Mouse (Mus musculus): Measurements from ENCODE around the gene Dapk2. TPM values are rescaled to one million over a fixed set of nuclear protein-coding genes. Genes with fewer than 3 reads are reported as not detected.
A peak's percentile ranks its signal among the peaks of the same experiment; 100 is the strongest.

The Dapk2 gene
- total RNA-seq, 2 experiments from 2014 or later, result 0.47 to 0.61 TPM

- no peak overlapping the region for H3K27ac ChIP-seq
- TF ChIP-seq CTCF (conservative IDR thresholded peaks at IDR 0.05), result no peak
- H3K4me3 ChIP-seq, result no peak overlapping the region
- DNase-seq (ENCODE audit: low spot score in 2 of 2), result no peak
Measured at GRCm38 (mm10) chr9:66263701-66264100, 105.7 kb downstream of the Dapk2 start.

DNA sequence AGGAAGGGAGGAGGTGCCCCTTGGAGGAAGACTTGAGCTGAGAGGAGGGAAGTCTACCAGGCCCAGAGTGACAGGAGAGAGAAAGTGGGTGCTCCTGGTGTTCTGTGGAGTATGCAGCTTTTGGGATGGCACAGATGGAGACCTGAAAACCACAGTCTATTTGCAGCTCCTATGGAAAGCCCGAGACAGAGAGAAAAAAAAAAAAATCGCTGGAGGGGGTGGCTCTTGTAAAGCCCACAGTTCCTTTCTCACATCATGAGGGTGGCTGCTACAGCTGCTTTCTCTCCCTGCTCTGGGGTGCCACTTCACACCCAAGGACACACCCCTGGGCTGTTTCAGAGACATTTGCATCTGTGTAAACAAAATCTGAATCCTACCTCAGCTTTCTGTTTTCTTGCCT, 107.6 kb downstream of the Dapk2 start:
- TF ChIP-seq CTCF (conservative IDR thresholded peaks at IDR 0.05), result no peak
- DNase-seq (ENCODE audit: low spot score in 2 of 2), result no peak
- no peak overlapping the region for H3K4me3 ChIP-seq
- H3K27ac ChIP-seq, result no peak overlapping the region

DNA sequence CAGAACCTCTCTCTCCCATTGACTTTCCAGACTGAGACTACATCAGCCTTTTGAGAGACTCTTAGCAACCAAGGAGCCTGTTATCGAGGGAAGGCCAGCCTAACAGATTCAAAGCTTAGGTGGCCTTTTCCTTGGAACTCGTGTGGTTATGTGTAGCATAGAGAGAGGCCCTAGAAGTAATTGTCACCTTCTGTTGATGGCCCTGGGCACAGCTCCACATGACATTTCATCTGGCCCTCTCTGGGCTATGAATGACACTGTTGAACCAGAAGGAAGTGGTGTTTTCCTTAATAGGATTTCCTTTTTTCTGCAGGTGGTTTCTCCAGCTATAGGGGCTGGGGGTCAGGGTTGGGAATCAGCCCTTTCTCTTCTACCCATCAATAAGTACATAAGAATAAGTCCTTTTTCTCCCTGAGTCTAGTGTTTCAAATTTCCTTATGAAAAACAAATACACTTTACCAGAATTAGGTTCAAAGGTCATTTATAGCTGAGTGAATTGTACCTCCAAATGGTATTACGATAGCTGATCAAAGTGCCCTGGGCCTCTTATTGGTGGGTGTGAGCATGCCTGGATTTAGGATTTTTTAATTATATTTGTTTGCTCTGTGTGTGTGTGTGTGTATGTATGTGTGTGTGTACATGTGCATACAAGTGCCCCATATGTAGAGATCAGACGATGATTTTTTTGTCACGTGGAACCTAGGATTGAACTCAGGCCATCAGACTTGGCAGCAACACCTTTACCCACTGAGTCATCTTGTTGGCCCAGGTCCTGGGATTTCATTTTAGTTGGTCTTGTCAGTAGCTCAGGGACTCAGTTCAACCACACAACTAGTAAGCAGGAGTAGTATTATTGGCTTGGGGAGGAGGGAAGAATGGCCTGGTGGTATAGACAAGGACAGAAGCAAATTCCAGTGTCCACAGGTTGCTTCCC, 108.5 kb downstream of the Dapk2 start:
- no peak for TF ChIP-seq CTCF (conservative IDR thresholded peaks at IDR 0.05)
- 0 out of 2 replicates have a peak overlapping the region, but pooled peaks have one; percentile 7 for H3K27ac ChIP-seq
- H3K4me3 ChIP-seq, result no peak overlapping the region
- DNase-seq (ENCODE audit: low spot score in 2 of 2), result no peak

- no peak for DNase-seq (ENCODE audit: low spot score in 2 of 2)
- peak; percentile 32; the same call in 1 of the 2 replicates for TF ChIP-seq CTCF (conservative IDR thresholded peaks at IDR 0.05)
- Histone ChIP-seq H3K27ac (no peak overlapping the region), H3K4me3 (no peak overlapping the region)
Measured at GRCm38 (mm10) chr9:66268804-66269203, 110.8 kb downstream of the Dapk2 start.

- no peak for DNase-seq (ENCODE audit: low spot score in 2 of 2)
- Histone ChIP-seq H3K27ac (no peak overlapping the region), H3K4me3 (no peak overlapping the region)
- no peak for TF ChIP-seq CTCF (conservative IDR thresholded peaks at IDR 0.05)
Measured at GRCm38 (mm10) chr9:66270038-66270437, 112.0 kb downstream of the Dapk2 start.

DNA sequence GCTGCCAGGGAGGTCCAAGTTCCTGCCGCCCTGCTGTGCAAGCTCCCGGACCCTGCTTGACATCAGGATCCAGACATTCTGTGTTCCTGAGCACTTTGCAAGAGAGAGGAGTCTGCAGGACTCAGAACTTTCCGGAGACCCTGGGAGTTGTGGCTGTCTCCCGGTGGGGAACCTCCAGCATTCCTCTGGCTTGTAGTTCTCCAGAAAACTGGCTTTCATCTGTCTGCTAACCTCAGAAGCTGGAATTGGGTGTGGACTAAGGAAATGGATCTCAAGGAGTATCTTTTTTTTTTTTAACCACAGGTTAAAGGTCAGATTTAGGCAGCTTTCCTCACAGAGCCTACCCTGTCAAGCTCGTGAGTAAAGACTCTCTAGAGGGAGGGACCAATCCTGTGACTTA, 113.7 kb downstream of the Dapk2 start:
- TF ChIP-seq CTCF (conservative IDR thresholded peaks at IDR 0.05), result no peak
- DNase-seq (ENCODE audit: low spot score in 2 of 2), result no peak
- no peak overlapping the region for H3K4me3 ChIP-seq
- no peak overlapping the region for H3K27ac ChIP-seq

- TF ChIP-seq CTCF (conservative IDR thresholded peaks at IDR 0.05), result no peak
- Histone ChIP-seq H3K4me3 (no peak overlapping the region), H3K27ac (no peak overlapping the region)
- no peak for DNase-seq (ENCODE audit: low spot score in 2 of 2)
Measured at GRCm38 (mm10) chr9:66273632-66274031, 115.6 kb downstream of the Dapk2 start.

DNA sequence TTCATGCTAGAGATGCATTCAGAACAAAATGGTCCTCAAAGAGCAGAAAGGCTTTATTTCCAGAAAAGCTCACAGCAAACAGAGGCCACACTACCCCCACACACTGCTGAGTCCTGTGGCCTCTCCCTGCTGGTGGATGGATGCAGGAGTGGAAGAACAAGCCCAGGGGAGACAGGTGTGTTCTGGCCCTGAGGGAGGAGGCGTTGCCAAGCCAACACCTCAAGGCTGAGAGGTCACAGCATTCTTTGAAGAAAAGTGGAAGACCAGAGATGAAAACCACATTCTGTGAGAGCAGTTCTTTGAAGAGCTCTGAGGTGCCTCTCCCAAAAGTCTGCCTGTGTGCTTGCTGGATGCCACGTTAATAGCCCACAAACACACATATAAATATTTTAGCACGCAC, 116.6 kb downstream of the Dapk2 start:
- peak overlapping the region; percentile 86; the same call in 1 of the 2 replicates for H3K27ac ChIP-seq
- no peak for TF ChIP-seq CTCF (conservative IDR thresholded peaks at IDR 0.05)
- DNase-seq (ENCODE audit: low spot score in 2 of 2), result no peak
- H3K4me3 ChIP-seq, result no peak overlapping the region

GRCm38 (mm10) chr9:66275267-66275991, 117.4 kb downstream of the Dapk2 start:
- peak; percentile 52 to 72 for DNase-seq (ENCODE audit: low spot score in 2 of 2)
- TF ChIP-seq CTCF (conservative IDR thresholded peaks at IDR 0.05), result no peak
- Histone ChIP-seq H3K4me3 (peak overlapping the region; percentile 45), H3K27ac (peak overlapping the region; percentile 86)

- Histone ChIP-seq H3K4me3 (no peak overlapping the region; the same call in 1 of the 2 replicates), H3K27ac (peak overlapping the region; percentile 86; the same call in 1 of the 2 replicates)
- DNase-seq (ENCODE audit: low spot score in 2 of 2), result no peak
- no peak for TF ChIP-seq CTCF (conservative IDR thresholded peaks at IDR 0.05)
Measured at GRCm38 (mm10) chr9:66276062-66276461, 118.0 kb downstream of the Dapk2 start.

DNA sequence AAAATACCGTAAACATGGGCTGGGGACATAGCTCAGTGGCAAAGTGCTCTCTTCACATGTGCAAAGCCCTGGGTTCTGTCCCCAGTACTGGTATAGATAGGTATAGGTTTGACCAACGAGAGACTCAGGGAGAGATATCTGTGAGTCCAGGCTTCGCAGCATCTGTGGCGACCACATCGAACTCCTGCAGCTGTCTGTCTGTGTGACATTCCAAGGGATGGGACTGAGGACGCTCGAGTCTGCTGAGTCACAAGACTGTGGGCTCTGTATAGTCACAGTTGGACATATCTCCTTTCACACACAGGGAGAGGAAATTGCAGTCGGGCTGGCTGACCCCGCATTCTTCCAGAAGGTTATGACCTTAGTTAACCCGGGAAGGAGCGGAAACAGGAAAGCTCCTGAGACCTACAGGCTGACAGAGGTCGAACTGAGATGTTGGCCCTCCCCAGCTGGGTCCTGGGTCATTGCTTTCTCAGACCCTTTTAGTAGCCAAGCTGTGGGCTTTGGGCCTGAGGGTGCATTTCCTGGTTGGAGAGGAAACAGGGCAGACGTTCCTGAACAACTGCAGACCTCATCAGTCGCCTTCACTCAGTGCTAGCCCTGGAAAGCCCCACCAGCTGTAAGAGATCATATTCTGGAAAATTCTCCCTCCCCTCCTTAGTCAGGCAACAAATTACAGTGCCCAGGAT, 118.8 kb downstream of the Dapk2 start:
- H3K4me3 ChIP-seq, result no peak overlapping the region
- DNase-seq (ENCODE audit: low spot score in 2 of 2), result no peak
- peak overlapping the region; percentile 86; the same call in 1 of the 2 replicates for H3K27ac ChIP-seq
- TF ChIP-seq CTCF (conservative IDR thresholded peaks at IDR 0.05), result no peak

- no peak for DNase-seq (ENCODE audit: low spot score in 2 of 2)
- H3K4me3 ChIP-seq, result no peak overlapping the region
- no peak for TF ChIP-seq CTCF (conservative IDR thresholded peaks at IDR 0.05)
- no peak overlapping the region for H3K27ac ChIP-seq
Measured at GRCm38 (mm10) chr9:66279647-66280046, 121.6 kb downstream of the Dapk2 start.

GRCm38 (mm10) chr9:66280496-66280895, 122.5 kb downstream of the Dapk2 start:
- no peak for TF ChIP-seq CTCF (conservative IDR thresholded peaks at IDR 0.05)
- H3K4me3 ChIP-seq, result no peak overlapping the region
- H3K27ac ChIP-seq, result no peak overlapping the region
- no peak for DNase-seq (ENCODE audit: low spot score in 2 of 2)
